Mouse (Mus musculus): ENCODE results near the gene Mettl14. TPM values are rescaled to one million over a fixed set of nuclear protein-coding genes. Genes with fewer than 3 reads are reported as not detected.

Mettl14 gene
- polyA plus RNA-seq, 1 experiment from 2014 or later: 9.4 TPM

Other genes starting within 250 kb of the Mettl14 start
- gene Synpo2, start 150.0 kb downstream of the Mettl14 start, polyA plus RNA-seq (2015; fragmentation: Nextera tagmentation; extraction: Ambion mirVana): 0.21 and 0.41 TPM in 2 replicates
- 14.1 and 23.3 TPM in 2 replicates for gene Sec24d, start 118.7 kb downstream of the Mettl14 start, polyA plus RNA-seq (2015; fragmentation: Nextera tagmentation; extraction: Ambion mirVana)
- gene Prss12, start 60.8 kb upstream of the Mettl14 start, polyA plus RNA-seq (2015; fragmentation: Nextera tagmentation; extraction: Ambion mirVana): 0.35 and 0.39 TPM in 2 replicates

Measured in liver, embryonic 13.5 days (tissue).